Mouse (Mus musculus) right cerebral cortex, postnatal 10 days (tissue): ENCODE data around the gene Tmem130.
A peak's percentile ranks its signal among the peaks of the same experiment; 100 is the strongest.
"Not testable (repeated sequence)": the region's sequence is repeated elsewhere in the genome, so short reads cannot be mapped to it uniquely, and the experiment has no call there.

Experiments
- DNase-seq, 2 experiments: peaks; one replicate each; pipeline ENCODE4 v3.0.0; 2021; ENCODE audit warnings: low spot score in 2 of 2

Gene Tmem130

DNA sequence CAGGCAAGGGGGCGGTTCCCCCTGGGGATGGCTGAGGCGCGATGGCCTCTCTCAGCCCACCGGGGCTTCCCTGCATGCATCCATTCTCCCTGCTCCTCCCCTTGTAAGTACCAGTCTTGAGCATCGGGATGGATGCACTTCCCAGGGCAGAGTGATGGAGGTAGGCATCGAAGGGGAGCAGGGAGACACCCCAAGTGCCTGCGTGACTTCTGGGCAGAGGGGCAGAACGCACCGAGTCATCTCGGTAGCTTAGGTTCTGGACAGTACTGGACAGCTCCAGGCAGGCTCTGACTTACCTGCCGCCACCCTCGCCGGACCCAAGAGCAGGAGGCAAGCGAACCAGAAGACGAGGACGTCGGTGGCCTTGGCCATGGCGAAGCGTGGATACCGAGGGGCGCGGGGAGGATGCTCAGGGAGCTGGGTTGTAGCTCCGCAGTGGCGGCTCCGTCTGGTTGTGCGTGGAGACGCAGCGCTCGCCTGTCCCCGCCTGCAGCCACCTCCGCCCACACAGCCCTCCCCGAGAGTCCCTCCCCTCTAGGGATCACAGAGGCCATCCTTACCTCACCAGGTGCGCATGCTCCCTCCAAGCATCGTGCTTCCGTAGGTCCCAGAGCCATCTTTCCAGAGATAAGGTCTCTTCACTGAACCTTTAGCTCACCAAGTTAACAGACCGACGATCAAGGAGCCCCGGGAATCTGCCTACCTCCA, at the start of gene Tmem130:
Gene Tmem130 (minus strand): TSS at position 658 of the 708 bp plus-strand sequence.
- peak; percentile 90 to 93 for DNase-seq

DNA sequence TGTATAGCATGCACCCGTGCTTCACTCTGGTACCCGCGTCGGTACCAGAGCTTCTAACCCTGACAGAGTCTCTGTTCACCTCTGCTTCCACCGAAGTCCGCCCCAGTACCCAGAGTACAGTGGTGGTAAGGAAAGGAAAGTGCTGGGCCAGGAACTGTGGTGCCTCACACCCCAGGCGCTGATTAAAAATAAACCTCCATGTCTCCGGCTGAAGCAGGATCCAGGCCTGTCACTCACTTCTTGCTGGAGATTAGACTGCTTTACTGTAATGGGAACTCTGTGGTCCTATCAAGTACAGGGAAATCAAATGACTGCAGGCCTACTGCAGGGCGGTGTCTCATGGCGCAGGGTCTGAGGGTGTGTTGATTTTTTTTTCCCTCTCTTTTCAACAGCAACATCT, 45.3 kb upstream of the Tmem130 start:
- no peak for DNase-seq

DNA sequence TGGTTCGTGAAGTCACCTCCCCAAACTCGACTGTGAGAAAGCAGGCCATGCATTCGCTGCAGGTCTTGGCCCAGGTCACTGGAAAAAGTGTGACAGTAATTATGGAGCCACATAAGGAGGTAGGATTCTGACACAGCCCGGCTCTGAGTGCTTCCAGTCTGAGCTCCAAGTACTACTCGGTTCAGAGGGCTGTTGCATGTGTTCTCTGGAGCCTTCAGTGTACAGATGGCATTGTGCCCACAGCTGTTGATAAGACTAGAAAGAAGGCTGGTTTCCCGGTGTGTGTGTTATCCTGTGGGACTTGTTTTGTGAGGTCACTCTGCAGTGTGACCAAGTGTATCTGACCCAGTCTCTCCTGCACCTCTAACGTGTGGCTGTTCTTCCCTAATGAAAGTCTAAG, 42.6 kb upstream of the Tmem130 start:
- no peak for DNase-seq

DNA sequence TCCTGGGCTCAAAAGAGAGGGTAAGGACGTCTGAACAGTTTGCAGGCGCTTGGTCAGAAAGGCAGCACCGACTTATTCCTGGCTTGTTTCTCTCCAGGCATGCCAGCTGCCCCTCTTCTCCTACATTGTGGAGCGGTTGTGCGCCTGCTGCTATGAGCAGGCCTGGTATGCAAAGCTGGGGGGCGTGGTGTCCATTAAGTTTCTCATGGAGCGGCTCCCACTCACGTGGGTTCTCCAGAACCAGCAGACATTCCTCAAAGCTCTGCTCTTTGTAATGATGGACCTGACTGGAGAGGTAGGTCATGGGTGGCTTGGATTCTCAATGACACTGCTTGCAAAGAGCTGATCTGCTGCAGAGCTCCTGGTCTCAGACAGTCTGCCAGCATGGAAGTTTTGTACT, 41.4 kb upstream of the Tmem130 start:
- no peak for DNase-seq

DNA sequence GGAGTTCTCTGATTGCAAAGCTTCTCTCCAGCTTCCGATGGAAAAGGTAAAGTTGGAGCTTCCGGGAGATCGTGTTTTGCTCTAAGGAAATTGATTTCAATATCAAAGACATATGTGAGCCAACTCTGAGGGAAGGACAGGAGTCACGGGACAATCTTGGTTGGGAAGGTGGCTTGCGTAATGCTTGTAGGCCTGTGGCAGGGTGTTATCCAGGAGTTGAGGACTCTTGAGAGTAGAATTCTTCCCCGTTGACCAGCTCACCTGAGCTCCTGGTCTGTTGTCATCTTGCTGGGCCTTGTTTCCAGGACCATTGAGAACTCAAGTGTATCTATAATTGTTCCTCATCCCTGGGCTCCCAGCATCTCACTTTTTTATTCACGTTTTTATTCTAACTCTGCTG, 35.5 kb upstream of the Tmem130 start:
- no peak for DNase-seq

DNA sequence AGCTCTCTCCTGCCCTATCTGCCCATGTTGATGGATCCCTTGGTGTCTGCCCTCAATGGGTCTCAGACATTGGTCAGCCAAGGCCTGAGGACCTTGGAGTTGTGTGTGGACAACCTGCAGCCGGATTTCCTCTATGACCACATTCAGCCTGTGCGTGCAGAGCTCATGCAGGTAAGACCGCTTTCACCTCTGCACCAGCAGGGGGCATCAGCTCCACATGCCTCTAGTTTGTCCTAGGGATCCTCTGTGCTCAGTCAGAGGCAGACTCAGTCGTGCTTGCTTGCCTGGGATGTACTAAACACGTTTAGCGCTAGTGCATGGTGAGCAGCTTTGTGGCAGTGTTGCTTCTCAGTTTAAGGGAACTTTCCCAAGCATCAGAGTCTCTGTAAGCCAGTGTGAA, 33.1 kb upstream of the Tmem130 start:
- DNase-seq = peak; percentile 36 to 40

DNA sequence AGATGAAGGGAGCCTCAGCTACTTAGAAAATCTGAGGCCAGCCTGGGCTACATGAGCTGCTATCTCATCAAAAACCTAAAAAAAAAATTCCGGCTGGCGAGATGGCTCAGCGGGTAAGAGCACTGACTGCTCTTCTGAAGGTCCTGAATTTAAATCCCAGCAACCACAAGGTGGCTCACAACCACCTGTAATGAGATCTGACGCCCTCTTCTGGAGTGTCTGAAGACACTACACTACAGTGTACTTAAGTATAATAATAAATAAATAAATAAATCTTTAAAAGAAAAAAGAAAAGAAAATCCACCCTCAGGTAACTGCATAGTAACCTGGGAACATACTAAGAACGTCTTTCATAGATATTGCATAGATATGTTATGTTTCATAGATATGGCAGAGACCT, 31.8 kb upstream of the Tmem130 start:
- DNase-seq = no peak

DNA sequence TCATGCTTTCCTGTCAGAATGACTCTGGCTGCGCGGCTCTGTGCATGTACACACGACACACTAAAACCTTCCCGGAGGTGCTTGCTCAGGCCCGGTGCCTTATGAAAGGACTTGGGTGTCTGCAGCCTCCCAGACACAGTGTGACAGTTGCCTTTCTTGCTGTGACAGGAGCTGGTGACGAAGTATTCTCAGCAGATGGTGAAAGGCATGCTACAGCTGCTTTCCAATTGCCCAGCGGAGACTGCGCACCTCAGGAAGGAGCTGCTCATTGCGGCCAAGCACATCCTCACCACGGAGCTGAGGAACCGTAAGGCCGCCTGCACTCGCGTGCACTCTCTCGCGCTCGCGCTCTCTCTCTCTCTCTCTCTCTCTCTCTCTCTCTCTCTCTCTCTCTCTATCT, 24.8 kb upstream of the Tmem130 start:
- no peak for DNase-seq

DNA sequence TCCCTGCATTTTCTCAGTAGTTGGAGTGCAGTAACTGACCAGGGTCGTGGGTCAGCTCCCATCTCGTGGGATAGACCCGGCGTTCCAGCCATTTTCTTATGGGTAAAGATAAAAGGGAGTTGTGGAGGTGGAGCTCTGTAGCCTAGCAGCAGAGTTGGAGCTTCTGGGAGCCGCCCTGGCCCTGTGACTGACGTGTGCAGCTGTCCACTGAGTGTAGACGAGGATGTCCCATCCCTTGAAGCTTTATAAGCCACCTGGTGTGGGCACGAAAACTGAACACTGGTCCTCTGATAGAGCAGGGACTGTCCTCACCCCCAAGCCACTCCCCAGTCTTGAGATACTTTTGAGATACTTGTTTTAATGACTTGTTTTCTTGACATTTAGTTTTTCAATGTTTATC, 19.0 kb upstream of the Tmem130 start:
- no peak for DNase-seq

DNA sequence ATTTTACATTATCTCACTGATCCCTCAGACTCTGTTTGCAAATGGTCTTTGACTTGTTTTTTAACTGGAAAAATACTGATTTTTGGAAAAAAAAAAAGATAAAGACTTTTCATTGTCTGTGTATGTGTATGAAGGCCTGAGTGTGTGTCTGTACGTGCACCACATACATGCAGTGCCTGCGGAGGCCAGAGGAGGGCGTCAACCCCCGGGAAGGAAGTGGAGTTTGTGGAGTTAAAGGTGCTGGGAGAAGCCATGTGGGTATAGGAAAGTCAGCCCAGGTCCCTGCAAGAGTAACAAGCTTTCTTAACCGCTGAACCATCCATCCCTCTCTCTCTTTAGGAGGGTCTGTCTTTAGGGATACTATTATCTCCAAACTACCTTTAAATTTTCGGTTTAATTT, 11.6 kb upstream of the Tmem130 start:
- no peak for DNase-seq

DNA sequence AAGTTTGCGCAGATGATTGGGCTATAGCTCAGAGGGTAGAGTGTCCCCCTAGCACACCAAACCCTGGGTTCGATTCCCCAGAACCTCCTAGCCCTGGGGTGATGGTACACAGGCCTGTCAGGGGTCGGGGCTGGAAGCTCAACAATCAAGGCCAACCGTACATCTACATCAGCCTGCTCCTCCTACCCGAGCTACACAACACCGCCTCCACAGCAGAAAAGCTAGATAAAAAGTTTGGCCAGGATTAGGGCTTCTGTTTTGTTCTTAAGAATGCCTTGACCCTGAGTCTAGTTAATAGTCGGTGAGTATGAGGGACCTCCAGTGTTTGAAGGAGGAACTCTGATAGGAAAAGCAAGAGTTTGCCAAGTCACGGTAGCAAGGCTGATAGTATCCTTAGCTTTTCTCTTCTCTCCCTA, 7.5 kb upstream of the Tmem130 start:
- DNase-seq = no peak

DNA sequence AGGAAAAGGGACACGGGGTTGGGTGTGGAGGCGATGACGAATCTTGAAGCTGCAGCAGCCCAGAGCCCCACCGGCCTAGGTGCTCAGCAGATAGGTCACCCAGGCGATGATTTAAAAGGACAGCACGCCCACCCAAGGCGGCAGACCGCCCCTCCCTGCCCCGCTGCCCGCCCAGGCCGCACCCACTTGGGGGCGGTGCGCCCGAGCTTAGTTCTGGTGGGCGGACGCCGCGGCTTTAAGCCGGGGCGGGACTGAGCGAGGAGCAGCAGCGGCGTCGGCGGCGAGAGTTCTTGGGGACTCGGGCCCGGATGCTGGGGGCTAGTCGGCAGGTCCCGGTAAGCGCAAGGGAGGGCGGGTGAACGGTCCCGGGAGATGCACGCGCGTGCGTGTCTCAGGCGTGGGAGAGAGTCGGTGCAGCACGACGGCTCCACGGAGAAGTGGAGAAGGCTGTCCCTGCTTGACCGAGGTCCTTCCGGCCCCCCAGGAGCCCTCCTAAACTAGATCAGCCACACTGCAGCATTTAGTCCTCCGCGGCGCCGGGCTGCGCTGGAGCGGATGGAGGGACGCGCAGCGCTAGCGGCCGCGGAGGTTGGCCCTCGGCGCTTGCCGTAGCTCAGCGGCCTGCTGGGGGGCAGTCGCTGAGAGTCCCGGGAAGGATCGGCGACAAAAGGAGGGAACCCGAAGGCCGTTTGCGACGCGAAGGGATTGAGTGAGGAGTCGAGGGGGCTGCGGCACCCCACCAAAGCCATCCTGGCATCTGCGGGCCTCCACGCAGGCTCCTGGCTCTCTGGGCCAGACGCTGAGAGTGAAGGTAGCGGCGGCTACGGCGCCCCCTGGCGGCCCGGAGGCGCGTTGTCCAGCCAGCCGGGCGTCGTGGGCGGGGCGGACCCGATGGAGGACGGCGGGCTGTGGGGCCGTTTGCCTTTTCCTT, 6.6 kb upstream of the Tmem130 start:
- peak; percentile 92 to 93 for DNase-seq

DNA sequence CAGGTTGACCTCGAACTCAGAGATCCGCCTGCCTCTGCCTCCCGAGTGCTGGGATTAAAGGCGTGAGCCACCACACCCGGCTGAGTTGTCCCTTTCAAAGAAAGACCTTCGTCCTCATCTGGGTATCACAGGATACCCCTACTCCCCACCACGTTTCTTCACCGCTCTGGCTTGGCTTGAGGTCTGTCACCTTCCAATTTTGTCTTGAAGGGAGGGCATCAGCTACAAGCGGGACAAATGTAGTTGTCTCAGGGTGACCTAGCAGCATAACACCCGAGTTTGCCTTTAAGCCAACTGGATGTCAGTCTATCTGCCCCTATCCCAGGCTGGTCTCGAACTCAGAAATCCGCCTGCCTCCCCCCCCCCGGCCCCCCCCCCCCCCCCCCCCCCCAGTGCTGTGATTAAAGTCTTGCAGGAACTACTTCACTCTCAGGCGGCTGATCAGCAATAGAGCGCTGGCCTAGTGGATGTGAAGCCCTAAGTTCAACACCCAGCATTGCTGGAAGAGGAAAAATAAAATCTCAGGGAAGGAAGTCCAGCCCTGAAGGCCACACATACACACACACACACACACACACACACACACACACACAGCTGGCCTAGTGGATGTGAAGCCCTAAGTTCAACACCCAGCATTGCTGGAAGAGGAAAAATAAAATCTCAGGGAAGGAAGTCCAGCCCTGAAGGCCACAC, 5.6 kb upstream of the Tmem130 start, which contains the start of gene Trrap:
Gene Trrap (plus strand): TSS at position 627 of the 693 bp plus-strand sequence.
- not testable (repeated sequence) for DNase-seq

DNA sequence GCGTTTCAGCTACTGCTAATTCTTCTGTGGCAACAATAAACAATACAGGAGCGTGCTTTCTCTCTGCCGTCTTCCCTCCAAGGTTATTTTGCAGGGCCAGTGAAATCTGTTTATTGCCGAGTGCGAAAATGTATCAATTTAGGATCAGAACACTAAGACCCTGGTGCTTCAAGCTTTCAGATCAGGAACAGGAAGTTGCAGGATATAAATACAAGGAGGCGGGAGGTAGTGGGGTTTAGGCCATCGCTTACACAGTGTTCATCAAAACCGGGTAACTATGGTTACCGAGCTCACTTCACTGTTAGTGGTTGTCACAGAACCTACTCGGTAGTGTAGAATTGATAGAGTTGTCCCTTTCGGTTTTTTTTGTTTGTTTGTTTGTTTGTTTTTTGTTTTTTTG, 5.0 kb upstream of the Tmem130 start:
- no peak for DNase-seq

DNA sequence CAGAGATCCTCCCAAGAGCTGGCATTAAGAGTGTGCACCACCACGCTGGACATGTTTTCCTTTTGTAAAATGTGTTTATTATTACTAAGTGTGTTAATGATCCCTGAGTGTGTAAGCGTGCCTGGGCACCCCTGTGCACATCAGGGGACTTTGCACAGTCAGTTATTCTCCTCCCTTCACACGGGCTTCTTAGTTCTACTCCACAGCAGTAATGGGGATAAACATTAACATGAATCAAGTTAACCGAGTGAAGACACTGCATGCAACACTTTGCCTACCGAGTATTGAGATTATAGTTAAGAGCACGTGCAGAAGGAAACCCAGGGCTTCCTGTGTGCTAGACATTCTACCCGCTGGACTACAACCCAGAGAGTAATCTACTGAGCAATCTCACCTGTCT, 4.4 kb upstream of the Tmem130 start:
- DNase-seq = no peak

DNA sequence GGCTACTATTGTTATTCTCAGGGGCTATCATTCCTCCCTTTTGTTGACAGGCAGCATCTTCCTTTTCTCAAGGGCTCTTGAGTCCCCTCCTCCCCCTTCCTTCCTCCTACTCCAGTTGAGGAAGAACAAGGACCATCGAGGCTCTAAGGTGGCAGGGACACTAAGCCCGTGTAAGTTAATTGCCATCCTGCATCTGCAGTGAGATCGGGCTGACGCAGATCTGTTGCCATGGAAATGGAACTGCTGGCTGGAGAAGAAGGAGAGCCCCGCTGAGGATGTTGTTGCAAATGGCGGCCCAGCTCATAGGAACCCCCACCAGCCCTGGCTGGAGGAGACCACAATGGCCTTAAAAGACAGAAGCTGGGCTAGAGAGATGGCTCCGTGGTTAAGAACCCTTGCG, 3.2 kb downstream of the Tmem130 start:
- DNase-seq = peak; percentile 76 to 84

DNA sequence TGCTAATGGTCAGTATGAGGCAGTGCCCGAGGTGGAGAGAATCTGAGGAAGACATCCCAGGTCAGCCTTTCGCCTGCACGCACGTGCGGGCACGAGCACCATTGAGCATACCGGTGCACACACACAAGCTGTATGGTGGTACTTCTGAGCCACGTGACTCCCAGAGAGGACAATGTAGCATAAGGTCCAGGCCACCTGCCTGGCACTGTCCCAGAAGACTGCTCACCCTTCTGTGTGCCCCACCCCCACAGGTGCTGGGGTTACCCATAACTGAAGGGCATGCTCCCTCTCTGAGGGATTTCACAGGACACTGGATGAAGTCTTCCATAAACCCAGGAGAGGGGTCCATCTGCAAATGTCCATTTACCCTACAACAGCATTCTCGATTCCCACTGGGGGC, 4.2 kb downstream of the Tmem130 start:
- DNase-seq = peak in 1 of 2 experiments; percentile 58

DNA sequence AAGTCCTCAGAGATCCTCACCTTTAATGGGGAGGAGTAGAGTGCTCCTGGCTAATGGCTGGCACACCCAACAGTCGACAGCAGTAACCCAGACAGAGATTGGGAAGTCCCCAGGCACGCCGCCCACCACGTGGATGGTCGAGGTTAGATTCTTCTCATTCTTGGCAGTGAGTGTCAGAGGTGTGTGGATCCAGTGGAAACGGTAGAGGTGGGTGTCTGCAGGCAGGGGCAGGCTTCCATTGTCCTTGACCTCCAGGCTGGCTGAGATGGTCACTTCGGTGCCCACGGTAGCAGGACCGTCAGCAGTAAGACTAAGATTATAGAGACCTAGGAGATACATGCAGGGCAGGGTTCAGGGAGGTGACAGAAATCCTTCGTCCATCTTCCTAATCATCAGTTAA, 6.4 kb downstream of the Tmem130 start:
- no peak for DNase-seq

DNA sequence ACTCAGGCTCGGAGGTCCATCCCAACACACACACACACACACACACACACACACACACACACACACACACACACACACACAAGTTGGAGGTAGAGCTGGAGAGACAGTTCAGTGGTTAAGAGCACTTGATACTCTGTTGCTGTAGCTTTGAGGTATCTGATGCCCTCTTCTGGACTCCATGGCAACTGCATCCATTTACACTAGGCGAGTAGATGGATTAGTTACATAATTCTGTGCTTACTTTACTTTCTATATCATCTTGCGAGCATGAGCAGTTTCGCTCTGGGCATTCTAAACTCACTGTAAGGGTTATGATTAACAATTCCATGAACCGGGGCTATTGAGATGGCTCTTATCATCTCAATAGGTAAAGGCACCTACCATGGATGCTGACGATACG, 8.6 kb downstream of the Tmem130 start:
- DNase-seq = peak; percentile 79 to 84

DNA sequence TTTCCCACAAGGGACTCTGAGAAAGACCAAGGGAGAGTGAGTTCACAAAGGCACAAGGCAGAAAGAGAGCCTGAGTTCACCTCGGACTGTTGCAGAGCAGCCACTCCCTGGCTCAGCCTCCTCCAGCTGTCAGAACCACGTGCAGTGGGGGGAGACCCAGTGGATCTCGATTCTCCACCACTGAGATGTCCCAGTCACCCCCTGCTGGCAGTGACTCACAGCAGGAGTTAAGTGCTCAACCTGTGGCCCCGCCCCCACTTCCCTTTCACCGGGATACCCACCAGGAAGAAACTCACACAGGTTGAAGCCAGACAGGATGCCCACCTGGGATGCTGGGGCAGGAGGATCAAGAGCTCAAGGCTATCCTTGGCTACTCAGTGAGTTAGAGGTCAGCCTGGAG, 9.2 kb downstream of the Tmem130 start:
- DNase-seq = no peak

DNA sequence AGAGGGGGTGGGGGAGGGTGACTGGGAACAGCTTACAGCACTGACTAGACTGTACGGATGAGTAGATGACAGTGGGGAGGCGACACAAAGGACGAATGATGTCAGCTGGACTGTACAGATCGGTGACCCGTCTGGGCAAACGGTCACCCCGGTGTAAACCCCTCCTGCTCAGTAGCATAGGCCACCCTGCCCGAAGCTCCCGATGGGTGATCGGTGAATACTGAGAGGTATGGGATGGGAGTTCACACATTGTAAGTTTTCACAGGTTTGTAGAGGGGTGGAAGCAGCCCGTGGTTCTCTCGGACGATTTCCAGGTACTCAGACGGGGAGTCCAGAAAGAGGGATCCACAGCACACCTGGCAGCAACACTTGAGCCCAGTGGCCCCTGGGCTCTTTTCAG, 24.5 kb downstream of the Tmem130 start:
- DNase-seq = no peak

DNA sequence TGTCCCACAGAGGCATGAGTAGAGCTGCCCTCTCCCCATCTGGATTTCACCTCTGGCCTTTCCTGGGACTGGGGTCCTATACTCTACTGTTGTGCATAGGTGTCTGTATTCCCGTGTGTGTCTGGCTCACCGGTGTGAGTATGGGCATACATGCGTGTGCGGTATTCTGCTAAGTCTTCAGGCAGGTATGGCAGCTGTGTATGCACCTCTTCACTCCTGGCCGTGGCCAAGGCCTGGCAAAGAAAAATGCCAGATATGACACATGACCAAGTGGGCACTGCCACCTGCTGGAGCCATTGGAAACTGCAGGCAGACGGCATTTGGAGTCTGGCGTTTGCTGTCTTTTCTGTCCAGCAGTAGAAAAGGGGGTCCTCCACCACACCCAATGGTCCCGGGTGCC, 26.7 kb downstream of the Tmem130 start:
- DNase-seq = peak; percentile 78 to 82
